ENCODE assay signal across 12 mouse cellular contexts in the genomic region with DNA sequence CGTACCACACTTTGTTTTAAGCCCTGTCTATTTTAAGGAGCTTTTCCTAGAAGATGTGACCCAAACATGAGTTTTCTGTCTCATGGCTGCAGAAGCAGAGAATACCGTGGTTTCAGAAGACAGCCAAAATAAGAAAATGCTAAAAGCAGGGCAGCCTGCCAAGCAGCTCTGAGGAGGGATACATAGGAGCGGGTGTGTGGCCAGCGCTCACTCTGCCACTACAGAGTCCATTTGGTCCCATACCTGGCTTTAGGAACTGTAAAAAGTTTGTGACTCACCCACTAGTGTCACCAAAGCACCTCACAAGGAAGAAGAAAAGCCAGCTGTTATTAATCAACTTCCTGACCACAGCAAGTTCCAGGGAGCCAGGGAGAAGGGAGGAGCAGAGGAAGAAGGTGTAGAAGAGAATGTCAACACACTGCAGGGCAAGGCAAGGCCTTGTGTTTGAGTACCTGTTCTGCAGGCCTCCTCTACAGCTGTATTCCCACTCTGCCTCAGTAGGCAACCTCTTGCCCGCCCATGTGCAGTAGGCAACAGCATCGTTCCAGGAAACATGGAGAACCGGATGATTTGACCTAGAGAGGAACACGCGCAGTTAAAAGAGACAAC. TPM values are rescaled to one million over a fixed set of nuclear protein-coding genes. Genes with fewer than 3 reads are reported as not detected.
A peak's percentile ranks its signal among the peaks of the same experiment; 100 is the strongest.
DNase-seq lines count a peak whose midpoint lies in the region; ATAC-seq and TF ChIP-seq lines count a peak whose summit lies in the region.
"Had no signal": no experiment of that assay in that cellular context is flagged by ENCODE, and none has a peak within 500 bp of the region (broad histone marks: within the 10 kb centered on the region; RNA-seq: fewer than 3 reads in every experiment).

No protein-coding gene starts in this region.

- 85% methylated on average over 9 of the region's 9 CpGs for WGBS in kidney, postnatal 0 days
- WGBS in kidney, embryonic 16.5 days = 90% methylated on average over 9 of the region's 9 CpGs
- WGBS in forebrain, embryonic 13.5 days = 90% methylated on average over 9 of the region's 9 CpGs
- WGBS in forebrain, embryonic 10.5 days = 95% methylated on average over 9 of the region's 9 CpGs

- H3K9me3 ChIP-seq in kidney, postnatal 0 days (replicated peaks; ENCODE audit: low read length) = no peaks in the 10 kb centered on the region
- H3K9me3 ChIP-seq in kidney, embryonic 16.5 days (ENCODE audit: low read length) = no peaks in the 10 kb centered on the region
- no peaks in the 10 kb centered on the region for H3K9me3 ChIP-seq in forebrain, embryonic 13.5 days (replicated peaks)
- no peaks in the 10 kb centered on the region for H3K9me3 ChIP-seq in forebrain, embryonic 10.5 days
- H3K9me3 ChIP-seq: forebrain, embryonic 12.5 days had no signal

- intact Hi-C loops in left cerebral cortex, postnatal 4 days (cut with DNase I) = no loop called here

- no peak overlapping the region for H3K27ac ChIP-seq in kidney, postnatal 0 days
- no peak overlapping the region for H3K27ac ChIP-seq in kidney, embryonic 16.5 days (ENCODE audit: low read length)
- no peak overlapping the region for H3K27ac ChIP-seq in forebrain, embryonic 13.5 days
- no peak overlapping the region for H3K27ac ChIP-seq in forebrain, embryonic 10.5 days
- H3K27ac ChIP-seq: forebrain, embryonic 12.5 days had no signal

- H3K36me3 ChIP-seq in kidney, postnatal 0 days (ENCODE audit: insufficient read depth, low read length) = no peaks in the 10 kb centered on the region
- no peaks in the 10 kb centered on the region for H3K36me3 ChIP-seq in kidney, embryonic 16.5 days (ENCODE audit: insufficient read depth, low read length)
- 0 out of 2 replicates have a peak, but pooled peaks cover 7% of the 10 kb centered on the region for H3K36me3 ChIP-seq in forebrain, embryonic 13.5 days (ENCODE audit: poor library complexity, severe bottlenecking)
- peaks cover 7% of the 10 kb centered on the region; the same call in 1 of the 2 replicates for H3K36me3 ChIP-seq in forebrain, embryonic 10.5 days (replicated peaks)
- H3K36me3 ChIP-seq: forebrain, embryonic 12.5 days had no signal

- no peak overlapping the region for H3K4me2 ChIP-seq in kidney, postnatal 0 days (ENCODE audit: low read length)
- no peak overlapping the region for H3K4me2 ChIP-seq in kidney, embryonic 16.5 days (replicated peaks; ENCODE audit: low read depth, low read length)
- H3K4me2 ChIP-seq in forebrain, embryonic 13.5 days = no peak overlapping the region
- H3K4me2 ChIP-seq: forebrain, embryonic 12.5 days had no signal

- no peak for TF ChIP-seq CTCF in kidney, postnatal 0 days (IDR thresholded peaks at IDR 0.05; ENCODE audit: low read depth)

- no peaks in the 10 kb centered on the region for H3K27me3 ChIP-seq in kidney, postnatal 0 days (ENCODE audit: insufficient read depth, low read length)
- no peaks in the 10 kb centered on the region for H3K27me3 ChIP-seq in kidney, embryonic 16.5 days (ENCODE audit: insufficient read depth, low read length)
- no peaks in the 10 kb centered on the region for H3K27me3 ChIP-seq in forebrain, embryonic 13.5 days
- no peaks in the 10 kb centered on the region for H3K27me3 ChIP-seq in forebrain, embryonic 10.5 days (ENCODE audit: poor library complexity, severe bottlenecking)
- H3K27me3 ChIP-seq: forebrain, embryonic 12.5 days had no signal

- H3K4me3 ChIP-seq in kidney, postnatal 0 days (replicated peaks; ENCODE audit: low read depth, low read length) = no peak overlapping the region
- H3K4me3 ChIP-seq in kidney, embryonic 16.5 days (ENCODE audit: low read length) = no peak overlapping the region
- H3K4me3 ChIP-seq in forebrain, embryonic 13.5 days = no peak overlapping the region
- no peak overlapping the region for H3K4me3 ChIP-seq in forebrain, embryonic 10.5 days
- H3K4me3 ChIP-seq: forebrain, embryonic 12.5 days had no signal

- H3K9ac ChIP-seq in kidney, postnatal 0 days (ENCODE audit: low read depth, low read length) = no peak overlapping the region
- H3K9ac ChIP-seq in kidney, embryonic 16.5 days (replicated peaks; ENCODE audit: low read length) = no peak overlapping the region
- H3K9ac ChIP-seq in forebrain, embryonic 13.5 days = no peak overlapping the region
- H3K9ac ChIP-seq: forebrain, embryonic 12.5 days had no signal

- H3K4me1 ChIP-seq in kidney, postnatal 0 days (replicated peaks; ENCODE audit: insufficient read depth, low read length) = no peaks in the 10 kb centered on the region
- no peaks in the 10 kb centered on the region; the same call in 1 of the 2 replicates for H3K4me1 ChIP-seq in kidney, embryonic 16.5 days (ENCODE audit: insufficient read depth, low read length)
- no peaks in the 10 kb centered on the region for H3K4me1 ChIP-seq in forebrain, embryonic 13.5 days
- peaks cover 4% of the 10 kb centered on the region; the same call in 1 of the 2 replicates for H3K4me1 ChIP-seq in forebrain, embryonic 10.5 days

- no peak for ATAC-seq in kidney, postnatal 0 days (replicated peaks; ENCODE audit: low FRiP score, low read depth)
- ATAC-seq in kidney, embryonic 16.5 days (ENCODE audit: low FRiP score, low TSS enrichment) = no peak
- ATAC-seq in forebrain, embryonic 13.5 days = no peak

- DNase-seq in kidney, postnatal 0 days (ENCODE audit: low spot score) = peak; percentile 15
- peak; percentile 86 for DNase-seq in 3T3-L1 (ENCODE audit: low read depth, low spot score)
- DNase-seq in frontal cortex, adult 2 months (ENCODE audit: extremely low spot score in 1 of 2, low spot score in 1 of 2) = peak; percentile 59 to 69
- DNase-seq in left cerebral cortex, postnatal 4 days = peak; percentile 29
- DNase-seq in thymus, postnatal 4 days = no peak
- no peak for DNase-seq in forebrain, embryonic 10.5 days (ENCODE audit: extremely low spot score, low spot score)
- DNase-seq: cerebellum, postnatal 25 days; layer of hippocampus, postnatal 36 days; thymus, postnatal 25 days had no signal

RNA-seq across cellular contexts. Expression of gene Sumf1, which starts 32.6 kb away (rescaled TPM):
- 34.0 and 34.2 TPM in 2 replicates for polyA plus RNA-seq in kidney, postnatal 0 days (2015; fragmentation: Nextera tagmentation; extraction: Ambion mirVana)
- 27.1 and 27.7 TPM in 2 replicates for polyA plus RNA-seq in kidney, embryonic 16.5 days (2015; fragmentation: Nextera tagmentation; extraction: Ambion mirVana)
- polyA plus RNA-seq in frontal cortex, adult 2 months (2012; rRNA removed) = 15.9 and 18.7 TPM in 2 replicates
- total RNA-seq in left cerebral cortex, postnatal 4 days (2021) = 10 to 100 TPM; 10.4 to 12.4 TPM
- 12.6 and 13.6 TPM in 2 replicates for polyA plus RNA-seq in forebrain, embryonic 13.5 days (2015; fragmentation: Nextera tagmentation; extraction: Ambion mirVana)
- 12.8 and 13.0 TPM in 2 replicates for polyA plus RNA-seq in forebrain, embryonic 10.5 days (2016; fragmentation: Nextera tagmentation; extraction: Ambion mirVana)

Comparison
In these comparisons a context has a peak if more than half of its experiments do, and no peak if none do; other contexts are left out.
1. DNase-seq: peak in kidney, postnatal 0 days (single experiment), 3T3-L1 (single experiment), frontal cortex, adult 2 months (2 of 2) and left cerebral cortex, postnatal 4 days (single experiment); none in thymus, postnatal 4 days (single experiment) and forebrain, embryonic 10.5 days (single experiment).